Mouse (Mus musculus): ENCODE measurements at regions not wholly inside any gene's neighbourhood (a gene's known extent, or its start where the extent isn't known, plus 50 kb on each side); places are given as distances from the start of the nearest gene placed in this dataset.

DNA sequence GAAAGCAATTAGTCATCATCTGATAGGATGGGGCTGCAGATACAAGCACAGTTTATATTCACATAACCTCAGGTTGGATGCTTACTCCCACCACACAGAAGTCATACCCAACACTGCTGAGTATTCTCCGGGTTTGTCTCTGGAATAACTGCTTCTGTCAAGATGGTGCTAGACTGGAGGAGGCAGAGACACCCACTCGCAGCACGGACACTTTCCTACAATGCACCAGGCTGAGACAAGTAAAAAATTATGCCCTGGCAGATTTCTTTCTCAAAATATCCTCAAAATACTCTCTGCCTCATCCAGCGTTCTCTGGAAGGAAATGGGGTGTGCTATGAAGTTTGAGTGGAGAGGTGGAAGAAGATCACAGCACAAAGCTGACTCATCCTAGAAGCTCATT, 763.1 kb downstream of the Gm9195 start:
- Histone ChIP-seq H3K4me3 (replicated peaks in 1 of 3; ENCODE audit: low read depth in 2 of 3, low read length in 2 of 3, poor library complexity in 1 of 3) (no peak overlapping the region), H3K27ac (ENCODE audit: insufficient read depth, low read depth) (no peak overlapping the region), H3K9me3 (replicated peaks; ENCODE audit: low read length) (no peaks in the 10 kb centered on the region), H3K9ac (ENCODE audit: insufficient read depth, low read depth) (no peak overlapping the region), H3K79me2 (replicated peaks; ENCODE audit: control insufficient read depth, extremely low read depth, insufficient read depth, poor library complexity, severe bottlenecking) (no peaks in the 10 kb centered on the region), H3K27me3 (replicated peaks) (peaks cover 47% of the 10 kb centered on the region), H3K4me1 (ENCODE audit: control insufficient read depth in 1 of 2, insufficient read depth in 2 of 2) (no peaks in the 10 kb centered on the region), H3K4me2 (ENCODE audit: insufficient read depth, low read depth, poor library complexity, severe bottlenecking) (no peak overlapping the region), H3K36me3 (replicated peaks in 1 of 2; ENCODE audit: control insufficient read depth in 1 of 2, insufficient read depth in 1 of 2, low read length in 1 of 2) (no peaks in the 10 kb centered on the region)
- in situ Hi-C loops (cut with MboI; ENCODE audit: low pct_ligation_motif_present, low pct_unique_long_range_greater_than_20kb, low sequenced_read_pairs) (no loop called here), dilution Hi-C loops (cut with MboI; ENCODE audit: extremely low pct_ligation_motif_present, extremely low pct_unique_long_range_greater_than_20kb, low sequenced_read_pairs) (no loop called here)
- DNase-seq (ENCODE audit: extremely low read depth) = no peak
- TF ChIP-seq MYC (IDR thresholded peaks at IDR 0.05; ENCODE audit: low read depth, low read length) (no peak), MAX (IDR thresholded peaks at IDR 0.05; ENCODE audit: low read length) (no peak), RCOR1 (conservative IDR thresholded peaks at IDR 0.05; ENCODE audit: low read depth, low read length) (no peak), HCFC1 (IDR thresholded peaks at IDR 0.05; ENCODE audit: low read depth, low read length) (no peak), ELF1 (IDR thresholded peaks at IDR 0.05; ENCODE audit: low read depth, low read length) (no peak), NELFE (IDR thresholded peaks at IDR 0.05; ENCODE audit: low read depth, low read length) (no peak), EP300 (IDR thresholded peaks at IDR 0.05; ENCODE audit: low read length) (no peak), SMC3 (IDR thresholded peaks at IDR 0.05; ENCODE audit: low read depth, low read length) (no peak), PAX5 (IDR thresholded peaks at IDR 0.05; ENCODE audit: low read length) (no peak), TBP (conservative IDR thresholded peaks at IDR 0.05; ENCODE audit: low read depth, low read length) (no peak), BHLHE40 (IDR thresholded peaks at IDR 0.05; ENCODE audit: low read depth, low read length) (no peak)

DNA sequence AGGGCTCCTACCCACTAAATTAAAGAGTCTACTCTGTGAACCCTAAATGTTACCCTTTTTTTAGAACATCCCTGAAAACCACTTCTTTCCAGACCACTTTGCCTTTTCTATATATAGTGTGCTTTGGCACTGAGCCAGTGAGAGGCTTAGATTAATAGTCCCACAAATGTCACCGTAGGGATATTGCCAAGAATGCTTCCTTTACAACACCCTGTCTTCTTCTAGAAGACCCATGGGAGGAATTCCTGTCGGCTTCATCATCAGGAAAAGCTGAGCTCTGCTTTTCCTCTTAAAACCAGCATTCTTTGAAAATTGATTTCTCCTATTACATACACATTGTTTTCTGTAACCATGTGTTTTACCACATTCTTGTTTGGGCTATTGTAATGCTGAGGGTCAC, 768.1 kb downstream of the Gm9195 start:
- Histone ChIP-seq H3K4me1 (ENCODE audit: control insufficient read depth in 1 of 2, insufficient read depth in 2 of 2) (no peaks in the 10 kb centered on the region), H3K27me3 (replicated peaks) (peaks cover 37% of the 10 kb centered on the region), H3K27ac (ENCODE audit: insufficient read depth, low read depth) (no peak overlapping the region), H3K9ac (ENCODE audit: insufficient read depth, low read depth) (no peak overlapping the region), H3K9me3 (replicated peaks; ENCODE audit: low read length) (no peaks in the 10 kb centered on the region), H3K36me3 (replicated peaks in 1 of 2; ENCODE audit: control insufficient read depth in 1 of 2, insufficient read depth in 1 of 2, low read length in 1 of 2) (no peaks in the 10 kb centered on the region), H3K4me2 (ENCODE audit: insufficient read depth, low read depth, poor library complexity, severe bottlenecking) (no peak overlapping the region), H3K79me2 (replicated peaks; ENCODE audit: control insufficient read depth, extremely low read depth, insufficient read depth, poor library complexity, severe bottlenecking) (no peaks in the 10 kb centered on the region), H3K4me3 (replicated peaks in 1 of 3; ENCODE audit: low read depth in 2 of 3, low read length in 2 of 3, poor library complexity in 1 of 3) (no peak overlapping the region)
- dilution Hi-C loops (cut with MboI; ENCODE audit: extremely low pct_ligation_motif_present, extremely low pct_unique_long_range_greater_than_20kb, low sequenced_read_pairs) (no loop called here), in situ Hi-C loops (cut with MboI; ENCODE audit: low pct_ligation_motif_present, low pct_unique_long_range_greater_than_20kb, low sequenced_read_pairs) (no loop called here)
- no peak for DNase-seq (ENCODE audit: extremely low read depth)
- TF ChIP-seq UBTF (IDR thresholded peaks at IDR 0.05; ENCODE audit: low read depth, low read length) (no peak), NELFE (IDR thresholded peaks at IDR 0.05; ENCODE audit: low read depth, low read length) (no peak), CTCF (conservative IDR thresholded peaks at IDR 0.05 in 1 of 2, IDR thresholded peaks at IDR 0.05 in 1 of 2; ENCODE audit: low read depth in 2 of 2, low read length in 2 of 2) (no peak), KAT2A (IDR thresholded peaks at IDR 0.05; ENCODE audit: insufficient replicate concordance, low read length) (no peak), EP300 (IDR thresholded peaks at IDR 0.05; ENCODE audit: low read length) (no peak), IRF4 (IDR thresholded peaks at IDR 0.05; ENCODE audit: low read depth, low read length) (no peak), PAX5 (IDR thresholded peaks at IDR 0.05; ENCODE audit: low read length) (no peak), HCFC1 (IDR thresholded peaks at IDR 0.05; ENCODE audit: low read depth, low read length) (no peak), ZKSCAN1 (IDR thresholded peaks at IDR 0.05; ENCODE audit: borderline replicate concordance, low read depth, low read length) (no peak), NRF1 (IDR thresholded peaks at IDR 0.05; ENCODE audit: low read depth, low read length) (no peak), MAX (IDR thresholded peaks at IDR 0.05; ENCODE audit: low read length) (no peak)
